Mouse (Mus musculus): ENCODE results near the gene Oaz1. TPM values are rescaled to one million over a fixed set of nuclear protein-coding genes. Genes with fewer than 3 reads are reported as not detected.
"Not testable (repeated sequence)": the region's sequence is repeated elsewhere in the genome, so short reads cannot be mapped to it uniquely, and the experiment has no call there.

Gene Oaz1
- polyA plus RNA-seq, 1 experiment from 2014 or later = 1,556 TPM

DNA sequence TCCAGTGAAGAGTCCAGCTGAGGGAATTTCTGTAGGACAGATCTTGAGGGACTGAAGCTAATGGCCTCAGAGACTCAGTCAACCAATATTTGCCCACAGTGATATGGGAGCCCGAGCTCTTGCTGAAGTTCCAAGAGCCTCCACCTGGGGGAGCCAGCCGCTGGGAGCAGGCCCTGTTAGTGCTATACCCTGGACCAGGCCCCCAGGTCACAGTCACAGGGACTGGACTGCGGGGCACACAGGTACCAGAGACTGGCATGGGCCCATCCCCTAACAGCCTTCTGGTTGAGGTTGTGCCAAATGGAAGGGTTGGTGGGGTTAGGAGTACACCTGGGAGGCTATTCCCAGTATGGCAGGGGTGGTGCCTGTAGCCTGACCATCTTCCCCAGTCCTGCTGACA is 20.5 kb upstream of the Oaz1 start:
- Histone ChIP-seq H3K9me3 (no peaks in the 10 kb centered on the region), H3K4me2 (peak overlapping the region; percentile 92; the same call in 1 of the 2 replicates), H3K27ac (no peak overlapping the region), H3K4me1 (peaks cover 45% of the 10 kb centered on the region), H3K27me3 (replicated peaks) (peaks cover 22% of the 10 kb centered on the region; the same call in 1 of the 2 replicates), H3K4me3 (replicated peaks) (no peak overlapping the region), H3K9ac (no peak overlapping the region), H3K36me3 (peaks cover 42% of the 10 kb centered on the region)
- peak; percentile 40; the same call in 1 of the 2 replicates for ATAC-seq (ENCODE audit: insufficient read depth, low FRiP score, low read depth)
- 18% methylated on average over 3 of the region's 3 CpGs for WGBS

DNA sequence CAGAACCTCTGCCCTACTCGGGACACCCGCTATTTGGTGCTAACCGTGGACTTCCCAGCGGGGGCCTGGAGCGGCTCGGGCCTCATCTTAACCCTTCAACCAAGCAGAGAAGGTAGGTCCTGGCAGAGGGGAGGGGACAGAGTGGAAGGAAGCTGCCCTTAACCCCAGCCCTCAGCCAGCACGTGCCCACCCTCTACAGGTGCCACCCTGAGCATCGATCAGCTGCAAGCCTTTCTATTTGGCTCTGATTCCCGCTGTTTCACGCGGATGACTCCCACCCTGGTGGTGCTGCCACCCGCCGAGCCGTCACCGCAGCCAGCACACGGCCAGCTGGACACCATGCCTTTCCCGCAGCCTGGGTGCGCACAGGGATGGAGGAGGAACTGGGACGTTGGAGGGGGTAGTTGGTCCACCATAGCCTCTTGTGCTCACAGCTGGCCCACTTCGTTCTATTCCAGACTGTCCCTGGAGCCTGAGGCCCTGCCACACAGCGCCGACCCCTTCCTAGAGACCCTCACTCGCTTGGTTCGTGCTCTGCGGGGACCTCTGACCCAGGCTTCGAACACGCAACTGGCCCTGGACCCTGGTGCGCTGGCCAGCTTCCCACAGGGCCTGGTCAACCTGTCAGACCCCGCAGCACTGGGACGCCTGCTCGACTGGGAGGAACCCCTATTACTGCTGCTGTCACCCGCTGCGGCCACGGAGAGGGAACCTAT is 20.0 kb upstream of the Oaz1 start:
- 48% methylated on average over 34 of the region's 34 CpGs for WGBS
- peaks cover 36% of the 10 kb centered on the region for H3K36me3 ChIP-seq
- H3K27me3 ChIP-seq (replicated peaks) = peaks cover 22% of the 10 kb centered on the region; the same call in 1 of the 2 replicates
- ATAC-seq (ENCODE audit: insufficient read depth, low FRiP score, low read depth) = no peak
- peak overlapping the region; percentile 43; the same call in 1 of the 2 replicates for H3K9ac ChIP-seq
- H3K4me2 ChIP-seq = peak overlapping the region; percentile 92
- no peaks in the 10 kb centered on the region for H3K9me3 ChIP-seq
- peak overlapping the region; percentile 78 for H3K27ac ChIP-seq
- peaks cover 45% of the 10 kb centered on the region for H3K4me1 ChIP-seq
- peak overlapping the region; percentile 46 for H3K4me3 ChIP-seq (replicated peaks)

DNA sequence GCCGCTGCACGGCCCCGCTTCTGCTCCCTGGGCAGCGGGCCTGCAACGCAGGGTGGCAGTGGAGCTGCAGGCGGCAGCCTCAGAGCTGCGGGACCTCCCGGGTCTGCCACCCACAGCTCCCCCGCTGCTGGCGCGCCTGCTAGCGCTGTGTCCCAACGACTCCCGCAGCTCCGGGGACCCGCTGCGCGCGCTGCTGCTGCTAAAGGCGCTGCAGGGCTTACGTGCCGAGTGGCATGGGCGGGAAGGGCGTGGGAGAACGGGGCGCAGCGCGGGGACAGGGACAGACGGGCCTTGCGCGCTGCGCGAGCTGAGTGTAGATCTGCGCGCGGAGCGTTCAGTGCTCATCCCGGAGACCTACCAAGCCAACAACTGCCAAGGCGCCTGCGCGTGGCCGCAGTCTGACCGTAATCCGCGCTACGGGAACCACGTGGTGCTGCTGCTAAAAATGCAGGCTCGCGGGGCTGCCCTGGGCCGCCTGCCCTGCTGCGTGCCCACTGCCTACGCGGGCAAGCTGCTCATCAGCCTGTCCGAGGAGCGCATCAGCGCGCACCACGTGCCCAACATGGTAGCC is 19.3 kb upstream of the Oaz1 start:
- WGBS = under 1% methylated on average over 53 of the region's 58 CpGs
- H3K9ac ChIP-seq = peak overlapping the region; percentile 43; the same call in 1 of the 2 replicates
- peak overlapping the region; percentile 92 for H3K4me2 ChIP-seq
- peaks cover 30% of the 10 kb centered on the region for H3K36me3 ChIP-seq
- H3K4me3 ChIP-seq (replicated peaks) = peak overlapping the region; percentile 46
- peaks cover 45% of the 10 kb centered on the region for H3K4me1 ChIP-seq
- H3K9me3 ChIP-seq = no peaks in the 10 kb centered on the region
- H3K27ac ChIP-seq = peak overlapping the region; percentile 78
- peak; percentile 25 for ATAC-seq (ENCODE audit: insufficient read depth, low FRiP score, low read depth)
- peaks cover 22% of the 10 kb centered on the region; the same call in 1 of the 2 replicates for H3K27me3 ChIP-seq (replicated peaks)

DNA sequence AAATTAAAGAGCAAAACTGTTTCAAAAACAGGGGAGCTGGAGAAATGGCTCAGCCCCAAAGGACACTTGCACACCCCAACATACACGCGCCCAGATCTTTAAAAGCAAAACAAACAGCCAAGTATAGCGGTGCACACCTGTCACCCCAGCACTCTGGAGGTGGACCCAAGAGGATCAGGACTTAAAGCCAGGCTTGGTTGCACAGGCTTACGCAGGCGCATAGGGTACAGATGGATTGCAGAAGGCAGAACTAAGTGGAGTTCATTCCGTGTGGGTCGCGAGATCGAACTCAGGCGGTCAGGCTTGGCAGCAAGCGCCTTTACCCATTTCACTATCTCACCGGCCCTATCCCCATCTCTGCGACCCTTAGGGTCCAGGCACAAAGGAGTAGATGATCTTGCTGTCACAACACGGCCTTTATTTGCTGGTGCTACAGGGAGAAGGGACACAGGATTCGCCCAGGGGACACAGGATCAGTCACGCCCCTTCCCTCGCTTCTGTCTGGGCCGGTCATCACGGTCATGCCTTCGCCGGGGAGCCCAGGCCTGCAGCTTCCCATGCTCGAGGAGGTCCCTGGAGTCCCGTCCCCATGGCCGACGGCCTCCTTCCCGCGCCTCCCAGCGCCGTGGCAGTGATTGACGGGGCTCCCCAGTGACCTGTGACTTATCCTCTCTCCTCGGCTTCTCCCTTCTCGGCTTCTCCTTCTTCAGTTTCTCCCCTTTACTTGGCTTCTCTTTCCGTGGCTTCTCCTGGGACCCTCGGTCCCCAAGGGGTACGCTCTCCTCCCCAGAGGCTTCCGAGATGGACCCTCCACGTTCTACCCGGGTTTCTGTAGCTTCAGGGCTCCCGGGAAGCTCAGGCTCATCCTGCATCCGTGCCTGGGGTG is 18.1 kb upstream of the Oaz1 start:
- Histone ChIP-seq H3K4me2 (peak overlapping the region; percentile 92), H3K27me3 (replicated peaks) (peaks cover 22% of the 10 kb centered on the region; the same call in 1 of the 2 replicates), H3K9ac (0 out of 2 replicates have a peak overlapping the region, but pooled peaks have one; percentile 16), H3K9me3 (no peaks in the 10 kb centered on the region), H3K4me1 (peaks cover 45% of the 10 kb centered on the region), H3K36me3 (peaks cover 18% of the 10 kb centered on the region), H3K27ac (no peak overlapping the region), H3K4me3 (replicated peaks) (peak overlapping the region; percentile 13)
- ATAC-seq (ENCODE audit: insufficient read depth, low FRiP score, low read depth) = no peak
- 23% methylated on average over 40 of the region's 40 CpGs for WGBS

DNA sequence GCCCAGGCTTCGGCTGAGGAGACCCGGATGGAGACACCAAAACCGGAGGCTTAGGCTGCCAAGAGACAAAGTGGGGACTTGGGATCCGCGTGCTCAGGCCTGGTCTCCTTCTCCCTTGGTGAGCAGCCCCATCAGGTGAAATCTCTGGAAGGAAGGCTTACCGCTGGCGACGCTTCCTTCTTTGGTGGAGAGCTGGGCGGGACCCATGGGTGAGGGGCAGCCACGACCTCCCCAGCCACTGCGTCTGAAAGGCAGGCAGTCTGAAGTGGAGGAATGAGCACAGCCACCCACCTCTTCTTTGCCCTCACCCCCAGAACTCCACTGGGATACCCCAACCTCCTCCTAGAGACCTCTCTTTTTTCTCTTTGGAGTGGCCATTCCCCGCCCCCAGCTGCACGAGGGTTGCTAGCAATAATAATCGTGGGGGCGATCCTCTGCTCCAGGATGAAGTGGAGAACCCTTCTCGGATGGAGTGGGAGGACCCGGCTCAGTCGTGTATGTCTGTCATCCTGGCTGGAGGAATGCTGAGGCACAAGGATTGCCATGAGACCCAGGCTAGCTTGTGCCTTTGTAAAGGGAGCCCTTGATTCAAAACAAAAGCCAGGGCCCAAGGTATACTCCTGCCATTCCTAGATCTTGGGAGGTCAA is 17.3 kb upstream of the Oaz1 start:
- H3K9me3 ChIP-seq = no peaks in the 10 kb centered on the region
- 0 out of 2 replicates have a peak overlapping the region, but pooled peaks have one; percentile 16 for H3K9ac ChIP-seq
- peaks cover 11% of the 10 kb centered on the region for H3K36me3 ChIP-seq
- no peak overlapping the region for H3K27ac ChIP-seq
- H3K4me2 ChIP-seq = peak overlapping the region; percentile 92
- peak overlapping the region; percentile 13 for H3K4me3 ChIP-seq (replicated peaks)
- peaks cover 45% of the 10 kb centered on the region for H3K4me1 ChIP-seq
- peaks cover 22% of the 10 kb centered on the region; the same call in 1 of the 2 replicates for H3K27me3 ChIP-seq (replicated peaks)
- ATAC-seq (ENCODE audit: insufficient read depth, low FRiP score, low read depth) = no peak
- WGBS = 13% methylated on average over 17 of the region's 18 CpGs

DNA sequence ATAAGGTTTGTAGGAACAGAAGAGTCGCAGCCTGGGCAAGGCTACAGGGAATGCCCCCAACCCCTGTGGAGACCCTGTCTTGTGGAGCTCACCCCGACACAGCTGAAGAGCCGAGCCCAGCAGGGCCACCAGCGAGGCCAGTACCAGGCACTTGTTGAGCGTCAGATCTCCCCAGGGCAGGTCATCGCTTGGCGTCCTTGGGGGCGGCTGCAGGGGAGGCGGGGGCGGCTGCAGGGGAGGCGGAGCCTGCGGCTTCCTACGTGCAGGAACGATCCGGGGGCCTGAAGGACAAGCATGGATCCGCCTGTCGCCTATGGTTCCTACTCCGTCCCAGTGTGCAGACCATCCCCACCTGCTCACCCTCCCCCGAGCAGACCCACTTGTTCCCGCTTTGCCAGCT is 16.4 kb upstream of the Oaz1 start:
- WGBS = 9% methylated on average over 20 of the region's 20 CpGs
- H3K27ac ChIP-seq = no peak overlapping the region
- H3K4me3 ChIP-seq (replicated peaks) = no peak overlapping the region
- peaks cover under 1% of the 10 kb centered on the region; the same call in 1 of the 2 replicates for H3K36me3 ChIP-seq
- ATAC-seq (ENCODE audit: insufficient read depth, low FRiP score, low read depth) = no peak
- no peak overlapping the region for H3K9ac ChIP-seq
- H3K27me3 ChIP-seq (replicated peaks) = peaks cover 22% of the 10 kb centered on the region; the same call in 1 of the 2 replicates
- H3K9me3 ChIP-seq = no peaks in the 10 kb centered on the region
- H3K4me2 ChIP-seq = peak overlapping the region; percentile 27
- peaks cover 42% of the 10 kb centered on the region for H3K4me1 ChIP-seq

DNA sequence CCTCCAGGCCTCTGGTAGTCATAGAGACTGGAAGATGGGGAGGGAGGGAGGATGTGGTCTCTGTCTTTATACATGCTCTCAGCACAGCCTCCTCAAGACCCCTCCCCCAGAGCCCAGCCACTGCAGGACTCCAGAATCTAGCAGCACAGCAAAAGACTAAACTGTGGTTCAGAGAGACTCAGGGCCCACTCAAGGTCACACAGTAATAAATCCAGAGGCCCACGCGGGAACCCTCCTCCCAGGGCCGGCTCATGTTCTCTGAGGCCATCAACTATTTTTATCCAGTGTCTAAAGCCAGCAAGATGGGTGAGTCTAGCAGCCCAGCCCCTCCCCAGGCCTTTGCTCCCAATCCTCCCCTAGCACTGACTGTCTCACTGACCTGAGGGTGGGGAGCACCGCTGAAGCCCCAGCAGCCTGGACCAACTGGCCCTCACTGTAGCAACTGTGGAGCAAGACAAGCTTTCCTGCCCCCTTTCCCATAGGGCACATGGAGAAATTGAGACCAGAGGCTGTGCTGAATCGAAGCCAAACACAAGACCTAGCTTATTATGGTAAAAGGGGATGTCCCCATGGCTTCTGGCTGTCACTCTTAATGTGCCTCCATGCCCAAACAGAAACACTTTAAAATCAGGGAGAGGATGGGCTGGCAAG is 13.9 kb upstream of the Oaz1 start:
- no peak overlapping the region for H3K27ac ChIP-seq
- no peaks in the 10 kb centered on the region for H3K9me3 ChIP-seq
- H3K4me3 ChIP-seq (replicated peaks) = no peak overlapping the region
- H3K27me3 ChIP-seq (replicated peaks) = peaks cover 22% of the 10 kb centered on the region; the same call in 1 of the 2 replicates
- WGBS = 40% methylated on average over 5 of the region's 5 CpGs
- ATAC-seq (ENCODE audit: insufficient read depth, low FRiP score, low read depth) = no peak
- H3K9ac ChIP-seq = no peak overlapping the region
- no peak overlapping the region for H3K4me2 ChIP-seq
- no peaks in the 10 kb centered on the region for H3K36me3 ChIP-seq
- peaks cover 25% of the 10 kb centered on the region for H3K4me1 ChIP-seq

DNA sequence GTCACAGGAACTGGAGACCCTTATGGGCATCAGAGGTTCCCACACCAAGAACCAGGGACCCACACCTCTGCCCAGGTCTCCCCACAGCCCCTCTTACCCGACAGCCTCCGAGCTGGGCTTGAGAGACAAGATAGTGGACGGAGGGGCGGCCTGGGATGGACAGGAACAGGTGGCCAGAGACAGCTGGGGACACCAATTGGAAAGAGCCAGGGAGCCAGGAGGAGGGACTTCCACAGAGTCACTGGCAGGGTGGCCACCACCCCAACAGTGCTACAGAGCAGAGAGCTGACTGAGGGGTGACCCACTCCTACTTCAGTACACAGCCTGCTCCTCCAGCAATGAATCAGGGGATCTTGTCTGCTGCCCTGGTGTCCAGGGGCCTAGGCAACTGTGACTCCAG is 13.1 kb upstream of the Oaz1 start, which contains the start of gene Jsrp1:
Jsrp1 (minus strand) TSS at position 133 of the 400 bp plus-strand sequence.
- no peak within 1 kb of the TSS for H3K27ac ChIP-seq
- peaks cover 16% of the 10 kb centered on the region for H3K4me1 ChIP-seq
- no peaks in the 10 kb centered on the region for H3K9me3 ChIP-seq
- peaks cover 18% of the 10 kb centered on the region; the same call in 1 of the 2 replicates for H3K27me3 ChIP-seq (replicated peaks)
- H3K9ac ChIP-seq = no peak within 1 kb of the TSS
- 74% methylated on average over 4 of the region's 4 CpGs for WGBS
- no peak within 1 kb of the TSS for H3K4me2 ChIP-seq
- no peak for ATAC-seq (ENCODE audit: insufficient read depth, low FRiP score, low read depth)
- H3K36me3 ChIP-seq = no peaks in the 10 kb centered on the region
- no peak within 1 kb of the TSS for H3K4me3 ChIP-seq (replicated peaks)

DNA sequence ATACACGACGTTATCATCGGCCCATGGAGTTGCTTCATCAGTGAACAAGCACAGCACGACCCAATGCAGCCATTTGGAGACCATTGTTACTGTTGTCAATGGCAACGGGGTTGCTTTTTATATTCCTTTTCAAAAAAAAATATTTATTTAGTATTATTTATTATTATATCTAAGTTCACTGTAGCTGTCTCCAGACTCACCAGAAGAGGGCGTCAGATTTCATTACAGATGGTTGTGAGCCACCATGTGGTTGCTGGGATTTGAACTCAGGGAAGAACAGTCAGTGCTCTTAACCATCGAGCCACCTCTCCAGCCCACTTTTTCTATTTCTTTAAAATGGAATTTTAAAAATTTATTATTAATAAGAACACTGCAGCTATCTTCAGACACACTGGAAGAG is 11.7 kb upstream of the Oaz1 start:
- Histone ChIP-seq H3K27me3 (replicated peaks) (0 out of 2 replicates have a peak, but pooled peaks cover 8% of the 10 kb centered on the region), H3K4me2 (no peak overlapping the region), H3K9ac (no peak overlapping the region), H3K4me1 (0 out of 2 replicates have a peak, but pooled peaks cover 5% of the 10 kb centered on the region), H3K4me3 (replicated peaks) (no peak overlapping the region), H3K9me3 (no peaks in the 10 kb centered on the region), H3K27ac (no peak overlapping the region), H3K36me3 (no peaks in the 10 kb centered on the region)
- ATAC-seq (ENCODE audit: insufficient read depth, low FRiP score, low read depth) = no peak
- 64% methylated on average over 7 of the region's 7 CpGs for WGBS

DNA sequence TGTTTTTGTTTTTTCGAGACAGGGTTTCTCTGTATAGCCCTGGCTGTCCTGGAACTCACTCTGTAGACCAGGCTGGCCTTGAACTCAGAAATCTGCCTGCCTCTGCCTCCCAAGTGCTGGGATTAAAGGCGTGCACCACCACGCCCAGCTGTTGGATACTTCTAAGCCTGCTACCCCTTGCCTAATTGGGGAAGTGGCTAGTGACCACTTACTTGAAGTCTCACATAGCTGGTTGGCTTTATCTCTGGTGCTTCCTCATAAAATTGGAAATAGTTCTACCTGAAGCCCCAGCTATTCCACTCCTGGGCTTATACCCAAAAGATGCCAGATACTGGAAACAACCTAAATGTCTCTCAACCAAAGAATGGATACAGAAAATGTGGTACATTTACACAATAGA is 10.2 kb upstream of the Oaz1 start:
- H3K27me3 ChIP-seq (replicated peaks); H3K9me3 ChIP-seq; H3K4me1 ChIP-seq; H3K9ac ChIP-seq; ATAC-seq (ENCODE audit: insufficient read depth, low FRiP score, low read depth); H3K36me3 ChIP-seq; H3K27ac ChIP-seq; H3K4me3 ChIP-seq (replicated peaks); H3K4me2 ChIP-seq: not testable (repeated sequence)
- 76% methylated on average over 3 of the region's 3 CpGs for WGBS

DNA sequence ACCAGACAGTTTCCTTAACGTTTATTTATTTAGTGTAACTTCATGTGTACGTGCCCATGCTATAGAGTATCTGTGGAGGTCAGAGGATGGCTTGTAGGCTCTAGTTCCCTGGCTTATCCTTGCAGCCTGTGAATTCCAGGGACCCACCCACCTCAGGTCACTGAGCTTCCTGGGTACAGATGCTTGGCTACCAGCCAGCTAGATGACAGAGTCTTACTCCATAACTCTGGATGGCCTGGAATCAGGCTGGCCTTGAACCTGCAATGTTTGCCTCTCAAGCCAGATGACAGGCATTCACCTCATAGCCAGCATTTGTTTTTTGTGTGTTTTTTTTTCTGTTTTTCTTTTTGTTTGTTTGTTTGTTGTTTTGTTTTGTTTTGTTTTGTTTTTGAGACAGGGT is 9.3 kb upstream of the Oaz1 start:
- ATAC-seq (ENCODE audit: insufficient read depth, low FRiP score, low read depth) = no peak
- no peaks in the 10 kb centered on the region for H3K36me3 ChIP-seq
- H3K4me1 ChIP-seq = no peaks in the 10 kb centered on the region
- no peaks in the 10 kb centered on the region for H3K9me3 ChIP-seq
- H3K4me2 ChIP-seq = no peak overlapping the region
- H3K4me3 ChIP-seq (replicated peaks) = no peak overlapping the region
- no peaks in the 10 kb centered on the region for H3K27me3 ChIP-seq (replicated peaks)
- H3K9ac ChIP-seq = no peak overlapping the region
- H3K27ac ChIP-seq = no peak overlapping the region
- 69% methylated on average over 2 of the region's 2 CpGs for WGBS

Measured in stomach, embryonic 15.5 days (tissue).